In genomic region chr7:80024521-80025390, GRCm38 (mm10) we compare ENCODE assay signal across 8 mouse cellular contexts. TPM values are rescaled to one million over a fixed set of nuclear protein-coding genes. Genes with fewer than 3 reads are reported as not detected.
DNase-seq lines count a peak whose midpoint lies in the region; ATAC-seq and TF ChIP-seq lines count a peak whose summit lies in the region.

TSS of gene Zfp710 (plus strand) at chr7:80024814.

- peak; percentile 78 for TF ChIP-seq EP300 in ES-Bruce4 (IDR thresholded peaks at IDR 0.05; ENCODE audit: insufficient read depth, low read depth, low read length)

- no peak for TF ChIP-seq CTCF in ES-Bruce4 (IDR thresholded peaks at IDR 0.05; ENCODE audit: low read depth, low read length)
- no peak; the same call in 1 of the 2 replicates for TF ChIP-seq CTCF in lung, embryonic 14.5 days (IDR thresholded peaks at IDR 0.05; ENCODE audit: low read depth)

- peaks cover 4% of the 10 kb centered on the region for H3K4me1 ChIP-seq in ES-Bruce4 (ENCODE audit: control insufficient read depth, insufficient read depth, low read length)
- H3K4me1 ChIP-seq in forebrain, embryonic 15.5 days = peaks cover 40% of the 10 kb centered on the region
- H3K4me1 ChIP-seq in lung, embryonic 14.5 days (ENCODE audit: insufficient read depth) = peaks cover 11% of the 10 kb centered on the region; the same call in 1 of the 2 replicates
- H3K4me1 ChIP-seq in neural tube, embryonic 15.5 days = peaks cover 36% of the 10 kb centered on the region

- peak within 1 kb of the TSS; percentile 97 for H3K27ac ChIP-seq in ES-Bruce4 (ENCODE audit: insufficient read depth, low read length)
- peak within 1 kb of the TSS; percentile 98 for H3K27ac ChIP-seq in forebrain, embryonic 15.5 days (replicated peaks)
- peak within 1 kb of the TSS; percentile 98 for H3K27ac ChIP-seq in lung, embryonic 14.5 days (ENCODE audit: low read depth)
- peak within 1 kb of the TSS; percentile 95 for H3K27ac ChIP-seq in neural tube, embryonic 15.5 days (replicated peaks)

- no peaks in the 10 kb centered on the region for H3K27me3 ChIP-seq in ES-Bruce4 (ENCODE audit: control insufficient read depth, insufficient read depth, low read length, poor library complexity, severe bottlenecking)
- H3K27me3 ChIP-seq in forebrain, embryonic 15.5 days = no peaks in the 10 kb centered on the region
- H3K27me3 ChIP-seq in lung, embryonic 14.5 days (ENCODE audit: insufficient read depth, low read length) = no peaks in the 10 kb centered on the region
- H3K27me3 ChIP-seq in neural tube, embryonic 15.5 days (replicated peaks) = no peaks in the 10 kb centered on the region

- peak; percentile 64 to 68 for DNase-seq in cerebellum, adult 18-20 months
- DNase-seq in heart, postnatal 10 days = peak; percentile 91 to 93
- no peak for DNase-seq in large intestine, adult 2 months (ENCODE audit: low read depth, low spot score)
- peak; percentile 91 for DNase-seq in lung, embryonic 14.5 days
- DNase-seq in thymus, adult 18-20 months = peak; percentile 47 to 54

- peak within 1 kb of the TSS; percentile 93 for H3K4me3 ChIP-seq in ES-Bruce4 (ENCODE audit: low read depth, low read length)
- H3K4me3 ChIP-seq in forebrain, embryonic 15.5 days = peak within 1 kb of the TSS; percentile 68
- H3K4me3 ChIP-seq in lung, embryonic 14.5 days (ENCODE audit: low read depth, low read length) = peak within 1 kb of the TSS; percentile 85
- H3K4me3 ChIP-seq in neural tube, embryonic 15.5 days (replicated peaks) = peak within 1 kb of the TSS; percentile 67

- ATAC-seq in forebrain, embryonic 15.5 days (replicated peaks) = peak; percentile 81
- peak; percentile 88 for ATAC-seq in lung, embryonic 14.5 days (ENCODE audit: insufficient read depth)
- ATAC-seq in neural tube, embryonic 15.5 days (ENCODE audit: low FRiP score) = peak; percentile 54

- H3K4me2 ChIP-seq in forebrain, embryonic 15.5 days (replicated peaks) = peak within 1 kb of the TSS; percentile 90
- peak within 1 kb of the TSS; percentile 95 for H3K4me2 ChIP-seq in lung, embryonic 14.5 days
- peak within 1 kb of the TSS; percentile 89 for H3K4me2 ChIP-seq in neural tube, embryonic 15.5 days

- WGBS in forebrain, embryonic 15.5 days = under 1% methylated on average over 42 of the region's 42 CpGs
- 5% methylated on average over 42 of the region's 42 CpGs for WGBS in large intestine, adult 2 months
- WGBS in lung, embryonic 14.5 days = 1% methylated on average over 42 of the region's 42 CpGs
- 2% methylated on average over 39 of the region's 42 CpGs for WGBS in neural tube, embryonic 15.5 days

- TF ChIP-seq POLR2A in ES-Bruce4 (IDR thresholded peaks at IDR 0.05; ENCODE audit: insufficient read depth, low read length) = peak; percentile 94

- peak within 1 kb of the TSS; percentile 95 for H3K9ac ChIP-seq in ES-Bruce4 (ENCODE audit: low read depth, poor library complexity, severe bottlenecking)
- H3K9ac ChIP-seq in forebrain, embryonic 15.5 days (replicated peaks) = peak within 1 kb of the TSS; percentile 94
- H3K9ac ChIP-seq in lung, embryonic 14.5 days = peak within 1 kb of the TSS; percentile 92
- peak within 1 kb of the TSS; percentile 86 for H3K9ac ChIP-seq in neural tube, embryonic 15.5 days (replicated peaks)

- no peaks in the 10 kb centered on the region for H3K9me3 ChIP-seq in ES-Bruce4 (replicated peaks; ENCODE audit: control insufficient read depth, insufficient read depth, low read length, poor library complexity, severe bottlenecking)
- no peaks in the 10 kb centered on the region for H3K9me3 ChIP-seq in forebrain, embryonic 15.5 days
- no peaks in the 10 kb centered on the region for H3K9me3 ChIP-seq in lung, embryonic 14.5 days (ENCODE audit: low read depth, low read length)
- no peaks in the 10 kb centered on the region for H3K9me3 ChIP-seq in neural tube, embryonic 15.5 days (replicated peaks)

- intact Hi-C loops in heart, postnatal 10 days (cut with DNase I) = loop anchor here (2.0 to 5.0 kb wide), 3 partner anchors 38 to 87 kb away; partner anchors contain the start of gene Arpin

- no peaks in the 10 kb centered on the region for H3K36me3 ChIP-seq in ES-Bruce4 (ENCODE audit: control insufficient read depth, insufficient read depth, low read length, poor library complexity, severe bottlenecking)
- H3K36me3 ChIP-seq in forebrain, embryonic 15.5 days = no peaks in the 10 kb centered on the region
- no peaks in the 10 kb centered on the region for H3K36me3 ChIP-seq in lung, embryonic 14.5 days (ENCODE audit: insufficient read depth)
- H3K36me3 ChIP-seq in neural tube, embryonic 15.5 days = no peaks in the 10 kb centered on the region

RNA-seq across cellular contexts. Expression of gene Zfp710, which starts in this region (rescaled TPM):
- 80.1 and 86.7 TPM in 2 replicates for polyA plus RNA-seq in ES-Bruce4 (2011; ENCODE audit: insufficient read depth, insufficient read length, low read depth, missing spikeins)
- 21.1 and 22.1 TPM in 2 replicates for polyA plus RNA-seq in forebrain, embryonic 15.5 days (2015; fragmentation: Nextera tagmentation; extraction: Ambion mirVana)
- 10 to 100 TPM; 20.1 to 24.4 TPM for total RNA-seq in heart, postnatal 10 days (2021)
- 30.7 and 51.2 TPM in 2 replicates for polyA plus RNA-seq in large intestine, adult 2 months (2012; rRNA removed)
- 15.8 and 17.7 TPM in 2 replicates for polyA plus RNA-seq in lung, embryonic 14.5 days (2014; fragmentation: Nextera tagmentation; extraction: Ambion mirVana)
- polyA plus RNA-seq in neural tube, embryonic 15.5 days (2015; fragmentation: Nextera tagmentation; extraction: Ambion mirVana) = 11.6 and 13.9 TPM in 2 replicates
